Mouse (Mus musculus) left cerebral cortex, postnatal 10 days (tissue): ENCODE measurements around the gene Ntan1. TPM values are rescaled to one million over a fixed set of nuclear protein-coding genes. Genes with fewer than 3 reads are reported as not detected.
A peak's percentile ranks its signal among the peaks of the same experiment; 100 is the strongest.
"Not testable (repeated sequence)": the region's sequence is repeated elsewhere in the genome, so short reads cannot be mapped to it uniquely, and the experiment has no call there.

Source experiments
- DNase-seq, 2 experiments: peaks; one replicate each; pipeline ENCODE4 v3.0.0; 2021 to 2022; ENCODE audit warnings: low spot score in 2 of 2, mixed read lengths in 1 of 2; ENCODE audit errors: extremely low spot score in 1 of 2
- intact Hi-C: fragments of 180-260 bp; cut with DNase I; formaldehyde crosslinking; loops from one replicate; pipeline ENCODE4 v1.15.1; 2025
- total RNA-seq, 2 experiments: library from RNA; stranded (reverse); gene quantifications; 2 replicates each; pipeline ENCODE4 v1.2.3; 2021

Ntan1 gene
- total RNA-seq: 100 to 1,000 TPM in 1 of 2 experiments, 10 to 100 TPM in 1; 97.1 to 104 TPM

- peak; percentile 93 to 96 for DNase-seq
- intact Hi-C loops: no loop called here
Measured at GRCm38 (mm10) chr16:13818560-13819393, at the start of gene Ntan1. Gene Ntan1 (plus strand): TSS chr16:13818845.

- DNase-seq, intact Hi-C loops: not testable (repeated sequence)
Measured at GRCm38 (mm10) chr16:13771603-13772002, 47.0 kb upstream of the Ntan1 start.

GRCm38 (mm10) chr16:13772051-13772450 lies 46.6 kb upstream of the Ntan1 start:
- intact Hi-C loops, DNase-seq: not testable (repeated sequence)

- DNase-seq, intact Hi-C loops: not testable (repeated sequence)
Measured at GRCm38 (mm10) chr16:13774011-13774410, 44.6 kb upstream of the Ntan1 start.

GRCm38 (mm10) chr16:13774651-13775050 lies 44.0 kb upstream of the Ntan1 start:
- DNase-seq, intact Hi-C loops: not testable (repeated sequence)

- peak; percentile 84 to 94 for DNase-seq
- intact Hi-C loops: no loop called here
Measured at GRCm38 (mm10) chr16:13780353-13781036, 38.1 kb upstream of the Ntan1 start, which contains the start of gene Rrn3. Gene Rrn3 (plus strand): TSS chr16:13780708.

- intact Hi-C loops: no loop called here
- no peak for DNase-seq
Measured at GRCm38 (mm10) chr16:13781216-13781615, 37.4 kb upstream of the Ntan1 start.

GRCm38 (mm10) chr16:13785932-13786331 lies 32.7 kb upstream of the Ntan1 start:
- no peak for DNase-seq
- intact Hi-C loops: no loop called here

- DNase-seq, intact Hi-C loops: not testable (repeated sequence)
Measured at GRCm38 (mm10) chr16:13793441-13793840, 25.2 kb upstream of the Ntan1 start.

GRCm38 (mm10) chr16:13796746-13797175 lies 21.9 kb upstream of the Ntan1 start:
- intact Hi-C loops: loop anchor here (5.0 kb wide), 1 partner anchor 409 kb away; no protein-coding TSS in a partner anchor
- no peak for DNase-seq

- DNase-seq: no peak
- intact Hi-C loops: no loop called here
Measured at GRCm38 (mm10) chr16:13801231-13801630, 17.4 kb upstream of the Ntan1 start.

- intact Hi-C loops: no loop called here
- DNase-seq: no peak
Measured at GRCm38 (mm10) chr16:13804666-13805065, 14.0 kb upstream of the Ntan1 start.

- intact Hi-C loops: no loop called here
- DNase-seq: no peak
Measured at GRCm38 (mm10) chr16:13807616-13808015, 11.0 kb upstream of the Ntan1 start.

GRCm38 (mm10) chr16:13808410-13808809 lies 10.2 kb upstream of the Ntan1 start:
- no peak for DNase-seq
- intact Hi-C loops: no loop called here

- DNase-seq: no peak
- intact Hi-C loops: no loop called here
Measured at GRCm38 (mm10) chr16:13812152-13812551, 6.5 kb upstream of the Ntan1 start.

- no peak for DNase-seq
- intact Hi-C loops: no loop called here
Measured at GRCm38 (mm10) chr16:13813200-13813599, 5.4 kb upstream of the Ntan1 start.

GRCm38 (mm10) chr16:13819394-13819743 lies 724 bp downstream of the Ntan1 start:
- DNase-seq: no peak
- intact Hi-C loops: no loop called here

- DNase-seq: no peak
- intact Hi-C loops: no loop called here
Measured at GRCm38 (mm10) chr16:13819806-13820500, 1.3 kb downstream of the Ntan1 start.

- no peak for DNase-seq
- intact Hi-C loops: no loop called here
Measured at GRCm38 (mm10) chr16:13820771-13821170, 2.1 kb downstream of the Ntan1 start.
